Mouse (Mus musculus) gastrocnemius, postnatal 14 days (tissue): ENCODE results near the gene Des. TPM values are rescaled to one million over a fixed set of nuclear protein-coding genes. Genes with fewer than 3 reads are reported as not detected.

Experiments
- DNase-seq: peaks from one replicate; pipeline ENCODE4 v3.0.0; 2021; ENCODE audit warnings: mixed read lengths
- intact Hi-C: fragments of 180-260 bp; cut with DNase I; formaldehyde crosslinking; loops from one replicate; pipeline ENCODE4 v1.15.1; 2025; ENCODE audit warnings: low total_unique reads
- total RNA-seq, 2 experiments: library from RNA; stranded (reverse); gene quantifications; 2 replicates each; pipeline ENCODE4 v1.2.3; 2021

Des gene
- total RNA-seq, 2 experiments from 2014 or later = 1,553 to 1,562 TPM

DNA sequence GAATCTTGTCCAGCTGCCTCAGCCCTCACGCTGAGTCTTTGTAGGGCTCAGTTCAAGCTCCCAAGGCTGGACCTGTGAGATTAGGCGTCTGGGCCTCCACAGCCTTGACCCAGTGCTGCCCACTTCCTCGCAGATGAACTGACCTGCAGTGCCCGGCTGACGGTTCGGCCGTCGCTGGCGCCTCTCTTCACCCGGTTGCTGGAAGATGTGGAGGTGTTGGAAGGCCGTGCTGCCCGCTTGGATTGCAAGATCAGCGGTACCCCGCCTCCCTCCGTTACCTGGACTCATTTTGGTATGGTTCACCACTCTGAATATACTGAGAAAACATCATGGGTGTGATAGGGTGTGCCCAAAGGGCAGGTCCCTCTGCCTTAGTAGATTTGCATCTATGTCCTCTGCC lies 46.0 kb downstream of the Des start:
- intact Hi-C loops = no loop called here

DNA sequence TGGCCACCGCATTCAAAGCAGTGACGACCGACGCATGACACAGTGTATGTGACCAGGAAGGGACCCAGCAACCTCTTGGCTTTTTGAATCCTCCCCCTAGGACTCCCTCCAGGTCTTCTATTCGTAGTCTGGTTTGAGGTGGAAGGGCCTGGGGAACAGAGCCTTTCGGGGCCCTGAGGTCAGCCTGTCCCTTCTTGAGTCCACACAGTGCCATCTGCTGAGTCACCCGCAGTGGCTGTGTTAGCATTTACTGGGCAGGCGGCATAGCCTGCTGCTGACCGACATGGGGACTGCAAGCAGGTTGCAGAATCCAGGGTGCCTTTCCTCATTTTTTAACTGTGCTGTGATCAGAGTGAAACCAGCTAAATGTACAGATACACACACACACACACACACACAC lies 46.9 kb downstream of the Des start:
- intact Hi-C loops = no loop called here
- DNase-seq = no peak

More for the DNA sequence above, 46.0 kb downstream of the Des start:
- DNase-seq = no peak

DNA sequence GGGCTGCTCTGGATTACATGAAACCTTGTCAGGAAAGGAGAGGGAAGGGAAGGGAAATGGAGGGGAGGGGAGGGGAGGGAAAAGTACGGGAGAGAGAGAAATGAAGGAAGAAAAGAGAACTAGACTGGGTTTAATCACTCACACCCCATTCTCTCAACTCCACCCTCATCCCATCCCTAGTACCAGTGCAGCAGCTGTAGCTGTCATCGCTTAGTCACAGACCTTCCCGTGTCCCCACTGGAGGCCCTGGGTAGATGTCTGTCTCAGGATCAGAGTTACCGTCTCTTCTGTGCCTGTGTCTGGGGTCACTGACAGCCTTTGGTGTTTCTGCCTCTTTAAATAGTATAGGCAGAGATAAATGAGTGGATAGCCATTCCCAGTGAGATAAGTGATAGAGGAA lies 48.1 kb downstream of the Des start:
- intact Hi-C loops = no loop called here
- DNase-seq = no peak

DNA sequence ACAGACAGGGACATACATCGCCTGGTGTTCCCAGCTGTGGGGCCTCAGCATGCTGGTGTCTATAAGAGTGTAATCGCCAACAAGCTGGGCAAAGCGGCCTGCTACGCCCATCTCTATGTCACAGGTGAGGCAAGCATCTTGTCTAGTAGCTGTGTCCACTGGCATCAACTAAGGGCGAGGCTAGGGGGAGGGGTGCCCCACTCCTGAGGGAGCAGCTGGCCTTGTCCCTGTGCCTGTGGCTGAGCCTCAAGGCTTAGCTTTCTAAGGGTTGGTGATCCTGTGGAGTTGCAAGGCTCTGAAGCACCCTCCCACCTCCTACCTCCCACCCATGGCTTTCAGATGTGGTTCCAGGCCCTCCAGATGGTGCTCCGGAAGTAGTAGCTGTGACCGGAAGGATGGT lies 49.8 kb downstream of the Des start:
- intact Hi-C loops = no loop called here
- no peak for DNase-seq

DNA sequence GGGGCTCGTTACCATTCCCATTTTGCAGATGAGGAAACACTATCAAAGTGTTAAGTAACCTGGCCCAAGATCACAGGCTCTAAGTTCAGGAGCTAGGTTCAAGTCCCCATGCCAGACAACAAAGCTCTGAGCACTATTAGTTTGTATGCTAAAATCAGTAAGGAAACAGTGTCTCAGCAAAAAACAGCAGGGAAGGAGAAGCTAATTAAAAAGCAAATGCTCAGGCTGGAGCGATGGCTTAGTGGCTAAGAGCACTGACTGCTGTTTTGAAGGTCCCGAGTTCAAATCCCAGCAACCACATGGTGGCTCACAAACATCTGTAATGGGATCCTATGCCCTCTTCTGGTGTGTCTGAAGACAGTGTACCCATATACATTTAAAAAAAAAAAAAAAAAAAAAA lies 52.1 kb downstream of the Des start:
- no peak for DNase-seq
- intact Hi-C loops = no loop called here

DNA sequence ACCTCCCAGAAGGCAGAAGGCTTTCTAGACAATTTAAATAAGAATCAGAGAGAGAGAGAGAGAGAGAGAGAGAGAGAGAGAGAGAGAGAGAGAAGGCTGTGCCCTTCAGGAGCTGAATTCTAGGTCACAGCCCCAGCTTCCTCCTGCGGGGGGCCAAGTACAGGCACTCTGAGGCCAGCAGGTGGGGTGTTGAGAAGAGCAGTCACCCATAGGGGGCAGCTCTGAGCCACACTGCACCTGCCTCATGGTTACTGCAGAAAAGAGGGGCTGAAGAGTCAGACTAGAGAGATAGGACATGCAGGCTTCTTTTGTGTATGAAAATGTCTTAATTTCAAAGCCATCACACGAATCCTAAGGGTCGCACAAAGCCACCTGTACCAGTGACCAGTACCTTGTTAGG lies 53.6 kb downstream of the Des start:
- intact Hi-C loops = no loop called here
- no peak for DNase-seq

Other genes starting within 250 kb of the Des start
- 1 to 10 TPM; 4.8 to 5.1 TPM for gene Nhej1, start 235.1 kb upstream of the Des start, total RNA-seq
- gene Slc23a3, start 226.4 kb upstream of the Des start, total RNA-seq = under 1 TPM in 1 of 2 experiments, not detected in 1; 0.11 TPM
- 10 to 100 TPM; 15.1 to 18.4 TPM for gene Cnppd1, start 217.6 kb upstream of the Des start, total RNA-seq
- gene Retreg2, start 217.6 kb upstream of the Des start, total RNA-seq = 10 to 100 TPM; 13.2 to 15.1 TPM
- 10 to 100 TPM; 14.9 to 17.0 TPM for gene Zfand2b, start 191.7 kb upstream of the Des start, total RNA-seq
- gene Abcb6, start 179.9 kb upstream of the Des start, total RNA-seq = 10 to 100 TPM; 25.2 to 26.4 TPM
- 1 to 10 TPM; 4.0 to 5.7 TPM for gene Ankzf1, start 168.2 kb upstream of the Des start, total RNA-seq
- 10 to 100 TPM; 58.2 to 61.7 TPM for gene Atg9a, start 168.1 kb upstream of the Des start, total RNA-seq
- gene Glb1l, start 149.5 kb upstream of the Des start, total RNA-seq = 1 to 10 TPM; 4.5 to 4.8 TPM
- gene Stk16, start 149.5 kb upstream of the Des start, total RNA-seq = 10 to 100 TPM; 27.2 to 28.2 TPM
- 100 to 1,000 TPM; 475 to 599 TPM for gene Tuba4a, start 140.5 kb upstream of the Des start, total RNA-seq
- not detected for gene A630095N17Rik, start 128.2 kb upstream of the Des start, total RNA-seq
- 10 to 100 TPM; 32.4 to 33.2 TPM for gene Dnajb2, start 123.9 kb upstream of the Des start, total RNA-seq
- gene Ptprn, start 95.8 kb upstream of the Des start, total RNA-seq = under 1 TPM; 0.08 to 0.13 TPM
- not detected for gene Resp18, start 81.9 kb upstream of the Des start, total RNA-seq
- 10 to 100 TPM; 52.7 to 54.6 TPM for gene Dnpep, start 42.3 kb upstream of the Des start, total RNA-seq
- gene Speg, start 15.0 kb downstream of the Des start, total RNA-seq = 100 to 1,000 TPM; 167 to 173 TPM
- gene Gmppa, start 75.6 kb downstream of the Des start, total RNA-seq = 10 to 100 TPM; 34.5 to 38.7 TPM
- gene Asic4, start 90.1 kb downstream of the Des start, total RNA-seq = not detected
- gene Chpf, start 119.0 kb downstream of the Des start, total RNA-seq = 10 to 100 TPM; 14.9 to 20.7 TPM
- gene Tmem198, start 119.2 kb downstream of the Des start, total RNA-seq = under 1 TPM; 0.09 to 0.25 TPM
- 10 to 100 TPM; 65.6 to 69.5 TPM for gene Obsl1, start 146.1 kb downstream of the Des start, total RNA-seq
- gene Inha, start 146.7 kb downstream of the Des start, total RNA-seq = 1 to 10 TPM; 6.5 to 7.7 TPM
- gene Stk11ip, start 161.2 kb downstream of the Des start, total RNA-seq = 1 to 10 TPM; 5.5 to 6.3 TPM
- gene Slc4a3, start 185.9 kb downstream of the Des start, total RNA-seq = 1 to 10 TPM; 5.2 to 6.2 TPM